Mouse (Mus musculus) midbrain, embryonic 15.5 days (tissue): Measurements from ENCODE around the gene Anapc2. TPM values are rescaled to one million over a fixed set of nuclear protein-coding genes. Genes with fewer than 3 reads are reported as not detected.
A peak's percentile ranks its signal among the peaks of the same experiment; 100 is the strongest.

Experiments
- ATAC-seq: fragments of 200-750 bp; cut with Nextera tagmentation; replicated peaks from 2 replicates; pipeline ENCODE4 v1.8.0; 2017; ENCODE audit warnings: moderate TSS enrichment
- H3K27ac ChIP-seq: fragments of 300-500 bp; sonication (generic); 2 replicates; pipeline ENCODE4 v1.5.1; 2015; ENCODE audit warnings: mild to moderate bottlenecking, inconsistent platforms
- H3K27me3 ChIP-seq: fragments of 300-500 bp; sonication (generic); replicated peaks from 2 replicates; pipeline ENCODE4 v1.6.1; 2015; ENCODE audit warnings: inconsistent platforms
- H3K36me3 ChIP-seq: fragments of 300-500 bp; sonication (generic); replicated peaks from 2 replicates; pipeline ENCODE4 v1.6.1; 2015; ENCODE audit warnings: inconsistent platforms
- H3K4me1 ChIP-seq: fragments of 300-500 bp; sonication (generic); 2 replicates; pipeline ENCODE4 v1.6.1; 2015; ENCODE audit warnings: inconsistent platforms
- H3K4me2 ChIP-seq: fragments of 300-500 bp; sonication (generic); 2 replicates; pipeline ENCODE4 v1.6.1; 2015; ENCODE audit warnings: inconsistent platforms, mild to moderate bottlenecking, moderate library complexity
- H3K4me3 ChIP-seq: fragments of 300-500 bp; sonication (generic); 2 replicates; pipeline ENCODE4 v1.5.1; 2015; ENCODE audit warnings: mild to moderate bottlenecking, inconsistent platforms
- H3K9ac ChIP-seq: fragments of 300-500 bp; sonication (generic); 2 replicates; pipeline ENCODE4 v1.6.1; 2015; ENCODE audit warnings: mild to moderate bottlenecking, inconsistent platforms
- H3K9me3 ChIP-seq: fragments of 300-500 bp; sonication (generic); 2 replicates; pipeline ENCODE4 v1.6.1; 2016; ENCODE audit warnings: inconsistent platforms
- WGBS: fragments of 180-500 bp; shearing (Covaris S2); methylation state at CpG from one replicate; pipeline ENCODE4 v1.1.7; 2015; ENCODE audit warnings: mixed read lengths; 5-methylcytosine and 5-hydroxymethylcytosine counted together
- polyA plus RNA-seq: library from polyadenylated mRNA; unstranded; fragments of >200 nt; fragmentation: Nextera tagmentation; extraction: Ambion mirVana; gene quantifications from 2 replicates; pipeline ENCODE4 v1.2.1, GENCODE M21; 2015

Anapc2 gene
- polyA plus RNA-seq = 153 and 157 TPM in 2 replicates

GRCm38 (mm10) chr2:25271827-25272511 is at the start of gene Anapc2, which contains the start of gene Ssna1:
Gene Anapc2 (plus strand): TSS chr2:25272478.
Gene Ssna1 (minus strand): TSS chr2:25272438.
- H3K27me3 ChIP-seq = no peaks in the 10 kb centered on the region
- peak within 1 kb of the TSS; percentile 83 for H3K4me3 ChIP-seq
- peak within 1 kb of the TSS; percentile 91 for H3K9ac ChIP-seq
- H3K9me3 ChIP-seq = no peaks in the 10 kb centered on the region
- under 1% methylated on average over 55 of the region's 55 CpGs for WGBS
- H3K4me2 ChIP-seq = peak within 1 kb of the TSS; percentile 74
- peaks cover 39% of the 10 kb centered on the region for H3K36me3 ChIP-seq
- peaks cover 41% of the 10 kb centered on the region for H3K4me1 ChIP-seq
- peak; percentile 95 for ATAC-seq
- H3K27ac ChIP-seq = peak within 1 kb of the TSS; percentile 83

GRCm38 (mm10) chr2:25223681-25224491 is 48.4 kb upstream of the Anapc2 start:
- Histone ChIP-seq H3K4me2 (peak overlapping the region; percentile 90), H3K4me3 (peak overlapping the region; percentile 98), H3K27ac (peak overlapping the region; percentile 92), H3K36me3 (no peaks in the 10 kb centered on the region), H3K9ac (peak overlapping the region; percentile 89), H3K27me3 (no peaks in the 10 kb centered on the region), H3K4me1 (peaks cover 19% of the 10 kb centered on the region), H3K9me3 (no peaks in the 10 kb centered on the region)
- 2% methylated on average over 53 of the region's 53 CpGs for WGBS
- ATAC-seq = no peak; the same call in 1 of the 2 replicates

- peaks cover 20% of the 10 kb centered on the region for H3K4me1 ChIP-seq
- H3K36me3 ChIP-seq = no peaks in the 10 kb centered on the region
- peak within 1 kb of the TSS; percentile 89 for H3K9ac ChIP-seq
- no peaks in the 10 kb centered on the region for H3K9me3 ChIP-seq
- peak within 1 kb of the TSS; percentile 99 for H3K27ac ChIP-seq
- ATAC-seq = no peak
- H3K27me3 ChIP-seq = no peaks in the 10 kb centered on the region
- H3K4me2 ChIP-seq = peak within 1 kb of the TSS; percentile 90
- WGBS = 0% methylated on average over 17 of the region's 17 CpGs
- H3K4me3 ChIP-seq = peak within 1 kb of the TSS; percentile 98
Observed at GRCm38 (mm10) chr2:25224492-25224765, 47.8 kb upstream of the Anapc2 start, which contains the start of gene Tubb4b. Gene Tubb4b (minus strand): TSS chr2:25224702.

GRCm38 (mm10) chr2:25224766-25225752 is 47.2 kb upstream of the Anapc2 start:
- WGBS = 2% methylated on average over 41 of the region's 41 CpGs
- Histone ChIP-seq H3K4me1 (peaks cover 20% of the 10 kb centered on the region), H3K27ac (peak overlapping the region; percentile 99), H3K9me3 (no peaks in the 10 kb centered on the region), H3K27me3 (no peaks in the 10 kb centered on the region), H3K4me3 (peak overlapping the region; percentile 61), H3K9ac (peak overlapping the region; percentile 77), H3K4me2 (peak overlapping the region; percentile 51), H3K36me3 (no peaks in the 10 kb centered on the region)
- peak; percentile 97 for ATAC-seq

- Histone ChIP-seq H3K36me3 (no peaks in the 10 kb centered on the region), H3K4me3 (no peak overlapping the region; the same call in 1 of the 2 replicates), H3K9ac (no peak overlapping the region), H3K9me3 (no peaks in the 10 kb centered on the region), H3K27ac (0 out of 2 replicates have a peak overlapping the region, but pooled peaks have one; percentile 99), H3K4me2 (peak overlapping the region; percentile 51; the same call in 1 of the 2 replicates), H3K4me1 (peaks cover 20% of the 10 kb centered on the region), H3K27me3 (no peaks in the 10 kb centered on the region)
- WGBS = 71% methylated on average over 8 of the region's 8 CpGs
- ATAC-seq = no peak
Observed at GRCm38 (mm10) chr2:25225811-25226379, 46.4 kb upstream of the Anapc2 start.

GRCm38 (mm10) chr2:25226864-25227263 is 45.4 kb upstream of the Anapc2 start:
- Histone ChIP-seq H3K9me3 (no peaks in the 10 kb centered on the region), H3K4me2 (no peak overlapping the region), H3K4me1 (peaks cover 20% of the 10 kb centered on the region), H3K36me3 (no peaks in the 10 kb centered on the region), H3K27me3 (no peaks in the 10 kb centered on the region), H3K9ac (no peak overlapping the region), H3K4me3 (no peak overlapping the region), H3K27ac (no peak overlapping the region)
- no peak for ATAC-seq
- WGBS = 83% methylated on average over 5 of the region's 5 CpGs

GRCm38 (mm10) chr2:25227406-25227805 is 44.9 kb upstream of the Anapc2 start:
- 94% methylated on average over 4 of the region's 4 CpGs for WGBS
- Histone ChIP-seq H3K36me3 (no peaks in the 10 kb centered on the region), H3K4me2 (no peak overlapping the region), H3K4me3 (no peak overlapping the region), H3K9me3 (no peaks in the 10 kb centered on the region), H3K27me3 (no peaks in the 10 kb centered on the region), H3K4me1 (peaks cover 20% of the 10 kb centered on the region), H3K9ac (no peak overlapping the region), H3K27ac (no peak overlapping the region)
- ATAC-seq = no peak

- Histone ChIP-seq H3K27ac (peak overlapping the region; percentile 44), H3K9me3 (no peaks in the 10 kb centered on the region), H3K4me1 (peaks cover 16% of the 10 kb centered on the region), H3K4me3 (no peak overlapping the region), H3K9ac (no peak overlapping the region), H3K36me3 (no peaks in the 10 kb centered on the region), H3K4me2 (peak overlapping the region; percentile 28; the same call in 1 of the 2 replicates), H3K27me3 (no peaks in the 10 kb centered on the region)
- no peak for ATAC-seq
- under 1% methylated on average over 7 of the region's 7 CpGs for WGBS
Observed at GRCm38 (mm10) chr2:25228431-25228889, 43.8 kb upstream of the Anapc2 start.

GRCm38 (mm10) chr2:25228995-25229530 is 43.2 kb upstream of the Anapc2 start:
- Histone ChIP-seq H3K36me3 (no peaks in the 10 kb centered on the region), H3K4me2 (peak overlapping the region; percentile 28; the same call in 1 of the 2 replicates), H3K4me1 (peaks cover 12% of the 10 kb centered on the region), H3K9ac (no peak overlapping the region), H3K4me3 (no peak overlapping the region), H3K27me3 (no peaks in the 10 kb centered on the region), H3K27ac (no peak overlapping the region), H3K9me3 (no peaks in the 10 kb centered on the region)
- 67% methylated on average over 6 of the region's 6 CpGs for WGBS
- ATAC-seq = no peak

- Histone ChIP-seq H3K36me3 (no peaks in the 10 kb centered on the region), H3K27ac (no peak overlapping the region), H3K4me3 (no peak overlapping the region), H3K4me2 (no peak overlapping the region), H3K9ac (no peak overlapping the region), H3K4me1 (peaks cover 12% of the 10 kb centered on the region), H3K27me3 (no peaks in the 10 kb centered on the region), H3K9me3 (no peaks in the 10 kb centered on the region)
- 82% methylated on average over 5 of the region's 5 CpGs for WGBS
- ATAC-seq = no peak
Observed at GRCm38 (mm10) chr2:25229582-25229981, 42.7 kb upstream of the Anapc2 start.

GRCm38 (mm10) chr2:25230581-25230980 is 41.7 kb upstream of the Anapc2 start:
- H3K9me3 ChIP-seq = no peaks in the 10 kb centered on the region
- H3K4me3 ChIP-seq = no peak overlapping the region
- H3K4me1 ChIP-seq = peaks cover 9% of the 10 kb centered on the region
- peaks cover 6% of the 10 kb centered on the region; the same call in 1 of the 2 replicates for H3K27me3 ChIP-seq
- no peak overlapping the region for H3K27ac ChIP-seq
- H3K9ac ChIP-seq = no peak overlapping the region
- WGBS = 81% methylated on average over 7 of the region's 7 CpGs
- no peaks in the 10 kb centered on the region for H3K36me3 ChIP-seq
- no peak overlapping the region for H3K4me2 ChIP-seq
- ATAC-seq = no peak
